Mouse (Mus musculus) layer of hippocampus, adult 2 months (tissue): Measurements from ENCODE around the gene Amph. TPM values are rescaled to one million over a fixed set of nuclear protein-coding genes. Genes with fewer than 3 reads are reported as not detected.

Experiments
- DNase-seq, 2 experiments: peaks; one replicate each; pipeline ENCODE4 v3.0.0; 2022; ENCODE audit warnings: low spot score in 2 of 2
- H3K27ac ChIP-seq: fragments of 200-600 bp; 2 replicates; pipeline ENCODE4 v1.8.1; 2022
- H3K4me3 ChIP-seq: fragments of 200-600 bp; 2 replicates; pipeline ENCODE4 v1.8.1; 2022; ENCODE audit warnings: mild to moderate bottlenecking
- CTCF ChIP-seq: fragments of 200-600 bp; conservative IDR thresholded peaks from 2 replicates; pipeline ENCODE4 v1.8.1; 2022; ENCODE audit warnings: antibody characterized with exemption, mild to moderate bottlenecking, moderate library complexity
- total RNA-seq, 2 experiments: library from RNA; stranded (reverse); gene quantifications; 2 replicates each; pipeline ENCODE4 v1.2.3; 2021

The Amph gene
- total RNA-seq, 2 experiments from 2014 or later: 231 to 253 TPM

DNA sequence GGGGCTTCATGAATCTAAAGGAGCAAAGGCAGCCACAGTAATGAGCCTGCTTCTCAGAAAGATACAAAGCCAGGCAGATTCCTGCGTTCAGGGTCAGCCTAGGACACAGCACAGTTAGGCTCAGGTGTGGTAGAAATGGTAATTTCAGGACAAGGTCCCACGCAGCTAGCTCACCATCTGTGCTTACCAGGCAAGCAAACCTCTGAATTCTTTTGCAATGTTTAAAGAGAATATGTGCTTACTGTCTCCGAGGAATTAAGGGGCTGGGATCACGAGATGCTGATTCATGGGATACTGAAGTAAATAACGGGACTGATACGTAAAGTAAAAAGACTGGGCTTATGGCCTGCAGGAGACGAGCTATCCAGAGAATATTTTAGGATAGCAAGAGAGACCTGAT is 212.6 kb downstream of the Amph start:
- no peak for DNase-seq
- no peak overlapping the region for H3K27ac ChIP-seq
- no peak for TF ChIP-seq CTCF
- H3K4me3 ChIP-seq: no peak overlapping the region

DNA sequence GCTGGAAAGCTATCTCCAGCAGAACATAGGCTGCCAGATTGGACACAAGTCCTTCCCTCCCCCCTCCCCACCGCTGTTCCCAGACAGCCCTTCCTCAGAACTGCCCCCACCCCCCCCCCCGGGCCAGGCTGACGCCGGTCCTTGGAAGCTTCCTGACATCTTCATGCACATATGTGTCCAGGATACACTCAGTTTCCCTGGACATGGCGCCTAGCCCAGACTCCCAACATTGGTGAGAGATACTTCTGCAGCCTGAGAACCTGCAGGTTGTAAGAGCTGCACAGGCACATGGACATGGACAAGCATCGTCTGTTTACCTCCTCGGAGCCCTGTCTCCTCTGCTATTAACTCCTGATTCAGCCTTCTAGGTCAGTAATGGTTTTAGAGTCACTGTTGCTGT is 213.1 kb downstream of the Amph start:
- no peak for DNase-seq
- no peak for TF ChIP-seq CTCF
- no peak overlapping the region for H3K4me3 ChIP-seq
- H3K27ac ChIP-seq: no peak overlapping the region

DNA sequence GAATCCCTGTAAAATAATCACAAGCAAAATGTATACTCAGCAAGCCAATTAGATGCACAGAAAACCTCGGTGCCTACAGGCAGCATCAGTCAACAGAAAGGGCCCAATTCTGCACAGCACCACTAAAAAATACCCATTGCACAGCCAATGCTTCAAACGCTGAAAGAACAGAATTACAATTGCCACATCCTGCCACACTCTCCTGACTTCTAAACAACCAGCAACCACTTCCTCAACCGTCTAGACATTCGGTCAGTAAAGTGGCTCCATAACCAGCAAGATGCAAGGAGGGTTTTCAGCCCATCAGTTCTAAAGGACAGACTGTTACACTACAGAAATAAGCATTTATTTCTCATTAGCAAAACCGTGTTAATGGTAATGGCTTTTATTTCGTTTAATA is 214.1 kb downstream of the Amph start:
- Histone ChIP-seq H3K27ac (no peak overlapping the region), H3K4me3 (no peak overlapping the region)
- no peak for DNase-seq
- no peak for TF ChIP-seq CTCF

DNA sequence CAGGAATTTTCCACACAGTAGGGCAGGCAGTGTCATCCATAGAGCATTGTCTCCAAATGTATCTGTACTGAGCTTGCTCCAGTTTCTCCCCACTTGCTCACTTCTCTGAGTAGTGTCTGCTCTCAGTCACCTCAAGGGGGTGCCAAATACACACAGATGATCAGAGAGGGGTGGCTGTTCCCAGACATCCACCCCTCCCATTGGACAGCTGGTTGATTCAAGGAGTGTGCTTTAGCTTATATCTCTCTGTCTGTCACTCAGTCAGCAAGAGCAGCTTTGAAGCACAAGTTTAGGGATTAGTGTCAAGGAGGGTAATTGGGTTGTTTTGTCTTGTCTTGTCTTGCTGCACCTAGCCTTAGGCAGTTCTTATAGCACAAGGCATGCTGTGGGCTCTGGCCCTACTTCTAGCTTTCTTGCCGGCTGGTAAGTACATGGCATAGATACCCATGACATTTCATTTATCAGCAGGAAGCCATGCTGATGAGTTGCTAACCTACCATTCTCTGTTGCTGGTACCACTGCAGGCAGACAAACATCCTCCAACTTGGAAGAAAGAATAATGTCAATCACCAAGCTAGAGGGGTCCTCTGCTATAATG is 229.8 kb downstream of the Amph start:
- Histone ChIP-seq H3K27ac (no peak overlapping the region), H3K4me3 (no peak overlapping the region)
- TF ChIP-seq CTCF: peak; percentile 87
- peak; percentile 65 to 69 for DNase-seq

DNA sequence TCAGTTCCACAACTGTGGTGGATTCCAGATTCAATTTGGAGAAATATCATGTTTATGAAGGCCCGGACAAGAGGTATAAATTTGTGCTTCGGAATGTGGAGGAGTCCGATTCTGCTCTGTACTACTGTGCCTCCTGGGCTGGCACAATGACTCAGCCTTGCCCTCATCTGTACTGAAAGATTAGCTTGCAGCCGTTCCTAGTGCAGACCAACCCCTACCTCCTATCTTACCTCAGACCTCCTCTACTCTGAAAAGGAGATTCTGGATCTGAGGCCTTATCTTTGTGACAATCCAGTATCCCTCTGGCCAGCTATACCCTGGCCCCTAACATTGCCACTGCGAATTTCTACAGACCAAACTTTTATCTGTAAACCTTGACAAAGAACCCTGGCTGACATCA is 230.3 kb downstream of the Amph start:
- Histone ChIP-seq H3K4me3 (no peak overlapping the region), H3K27ac (no peak overlapping the region)
- no peak for DNase-seq
- TF ChIP-seq CTCF: no peak

DNA sequence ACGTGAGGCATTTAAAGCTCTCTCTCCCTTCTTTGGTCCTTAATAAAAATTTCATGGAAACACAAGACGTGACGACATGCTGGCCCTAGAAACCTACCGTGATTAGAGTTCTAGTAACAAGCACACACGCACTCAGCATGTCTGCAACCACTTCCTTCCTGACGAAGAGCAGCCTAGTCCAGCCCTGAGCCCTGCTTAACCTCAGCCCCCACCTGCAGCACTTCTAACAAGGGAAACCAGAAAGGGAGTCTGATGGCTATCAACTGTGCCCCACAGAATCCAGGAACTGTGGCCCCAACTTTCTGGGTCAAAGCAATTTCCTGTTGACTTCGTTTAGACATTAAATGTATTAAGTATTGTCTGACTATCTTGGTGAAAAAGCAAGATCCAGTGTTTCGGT is 234.3 kb downstream of the Amph start:
- no peak for DNase-seq
- Histone ChIP-seq H3K27ac (no peak overlapping the region), H3K4me3 (no peak overlapping the region)
- TF ChIP-seq CTCF: no peak

DNA sequence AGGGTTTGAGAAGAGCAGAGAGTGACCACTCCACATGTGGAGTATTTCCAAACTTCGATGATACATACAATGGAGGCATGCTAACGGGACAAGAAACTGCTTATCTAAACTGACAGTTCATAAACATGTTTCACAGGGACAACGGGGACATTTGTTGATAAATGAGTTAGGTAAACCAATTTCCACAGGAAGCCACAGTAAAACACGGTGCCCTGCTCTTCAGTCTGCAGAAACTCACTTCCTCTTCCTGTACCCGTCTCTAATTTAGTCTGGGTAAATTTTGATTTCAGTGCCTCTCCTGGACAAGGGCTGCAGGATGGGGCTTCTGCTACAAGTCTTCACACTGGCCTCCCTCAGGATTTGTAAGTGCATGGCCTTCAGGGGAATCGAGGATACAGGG is 242.0 kb downstream of the Amph start:
- Histone ChIP-seq H3K27ac (no peak overlapping the region), H3K4me3 (no peak overlapping the region)
- no peak for DNase-seq
- TF ChIP-seq CTCF: no peak

DNA sequence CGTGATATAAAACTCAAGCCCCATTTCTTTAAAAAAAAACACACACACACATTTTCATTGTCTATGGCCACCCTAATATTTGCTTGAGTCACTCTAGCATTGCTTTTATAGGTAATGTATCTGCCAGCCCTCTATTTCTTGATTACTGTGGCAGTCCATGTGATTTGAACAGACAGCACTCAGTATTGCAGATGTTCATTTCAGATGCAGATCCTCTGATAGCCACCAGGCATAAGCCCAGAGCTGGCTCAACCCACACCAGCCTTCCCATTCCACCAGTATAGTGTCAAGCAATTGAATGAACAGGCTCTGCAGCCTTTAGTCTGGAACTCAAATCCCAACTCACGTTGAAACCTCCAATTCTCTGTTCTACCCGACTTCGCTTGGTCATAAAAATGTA is 246.8 kb downstream of the Amph start:
- TF ChIP-seq CTCF: no peak
- Histone ChIP-seq H3K27ac (no peak overlapping the region), H3K4me3 (no peak overlapping the region)
- DNase-seq: no peak

DNA sequence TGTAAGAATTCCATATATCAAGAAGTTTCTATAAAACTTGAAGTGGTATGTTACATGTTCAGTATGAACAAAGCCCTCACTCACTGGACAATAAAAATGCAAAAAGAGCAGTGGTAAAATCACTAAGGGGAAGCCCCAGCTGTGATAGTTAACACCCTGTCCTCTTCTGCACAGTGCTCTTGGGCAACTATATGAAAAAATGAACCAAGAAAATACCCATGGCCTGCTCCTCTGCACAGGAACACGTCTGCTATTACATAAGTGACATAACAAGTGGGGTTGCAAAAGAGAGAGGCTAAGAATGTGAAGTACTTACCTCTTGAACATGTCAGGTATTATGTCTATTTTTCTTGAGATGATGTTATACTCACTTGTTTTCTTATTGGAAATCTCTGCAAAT is 247.5 kb downstream of the Amph start:
- Histone ChIP-seq H3K27ac (no peak overlapping the region), H3K4me3 (no peak overlapping the region)
- no peak for TF ChIP-seq CTCF
- DNase-seq: no peak

Other genes starting within 250 kb of the Amph start
- gene Vps41, start 230.9 kb upstream of the Amph start, total RNA-seq: 100 to 1,000 TPM; 158 TPM